Mouse (Mus musculus): ENCODE results near the gene Gfy.

GRCm38 (mm10) chr7:45202654-45203053 is 23.3 kb upstream of the Gfy start:
- no peak for TF ChIP-seq POLR2A (IDR thresholded peaks at IDR 0.05; ENCODE audit: low read depth, low read length)
- no peak for TF ChIP-seq CTCF (IDR thresholded peaks at IDR 0.05; ENCODE audit: borderline replicate concordance, insufficient read depth, low read length)
